Mouse (Mus musculus) liver, embryonic 15.5 days (tissue): Measurements from ENCODE around the gene Nudt14. TPM values are rescaled to one million over a fixed set of nuclear protein-coding genes. Genes with fewer than 3 reads are reported as not detected.
A peak's percentile ranks its signal among the peaks of the same experiment; 100 is the strongest.

Source experiments
- ATAC-seq: fragments of 200-750 bp; cut with Nextera tagmentation; 2 replicates; pipeline ENCODE4 v1.8.0; 2017; ENCODE audit warnings: moderate number of reproducible peaks, mild to moderate bottlenecking, moderate library complexity; ENCODE audit not compliant: insufficient read depth
- H3K27ac ChIP-seq: fragments of 300-500 bp; sonication (generic); replicated peaks from 2 replicates; pipeline ENCODE4 v1.5.1; 2015; ENCODE audit warnings: mild to moderate bottlenecking, inconsistent platforms
- H3K27me3 ChIP-seq: fragments of 300-500 bp; sonication (generic); 2 replicates; pipeline ENCODE4 v1.6.1; 2015; ENCODE audit warnings: mild to moderate bottlenecking, inconsistent platforms
- H3K36me3 ChIP-seq: fragments of 300-500 bp; sonication (generic); replicated peaks from 2 replicates; pipeline ENCODE4 v1.6.1; 2015; ENCODE audit warnings: moderate library complexity, mild to moderate bottlenecking, inconsistent platforms
- H3K4me1 ChIP-seq: fragments of 300-500 bp; sonication (generic); replicated peaks from 2 replicates; pipeline ENCODE4 v1.6.1; 2015; ENCODE audit warnings: inconsistent platforms
- H3K4me2 ChIP-seq: fragments of 300-500 bp; sonication (generic); 2 replicates; pipeline ENCODE4 v1.6.1; 2015; ENCODE audit warnings: moderate library complexity, mild to moderate bottlenecking, inconsistent platforms
- H3K4me3 ChIP-seq: fragments of 300-500 bp; sonication (generic); replicated peaks from 2 replicates; pipeline ENCODE4 v1.5.1; 2015; ENCODE audit warnings: mild to moderate bottlenecking, inconsistent platforms
- H3K9ac ChIP-seq: fragments of 300-500 bp; sonication (generic); 2 replicates; pipeline ENCODE4 v1.6.1; 2015; ENCODE audit warnings: moderate library complexity, mild to moderate bottlenecking, inconsistent platforms
- H3K9me3 ChIP-seq: fragments of 300-500 bp; sonication (generic); replicated peaks from 2 replicates; pipeline ENCODE4 v1.6.1; 2016; ENCODE audit warnings: inconsistent platforms
- WGBS: fragments of 180-500 bp; shearing (Covaris S2); methylation state at CpG from one replicate; pipeline ENCODE4 v1.1.7; 2015; ENCODE audit warnings: mixed read lengths; ENCODE audit not compliant: insufficient replicate concordance; 5-methylcytosine and 5-hydroxymethylcytosine counted together
- polyA plus RNA-seq: library from polyadenylated mRNA; unstranded; fragments of >200 nt; fragmentation: Nextera tagmentation; extraction: Ambion mirVana; gene quantifications from 2 replicates; pipeline ENCODE4 v1.2.1, GENCODE M21; 2015

Gene Nudt14
- 14.1 and 14.3 TPM in 2 replicates for polyA plus RNA-seq

- peak; percentile 88 for ATAC-seq
- H3K9me3 ChIP-seq, result no peaks in the 10 kb centered on the region
- peak within 1 kb of the TSS; percentile 66 for H3K9ac ChIP-seq
Measured at GRCm38 (mm10) chr12:112941776-112942713, at the start of gene Nudt14. Gene Nudt14, minus strand, starts transcription at chr12:112942124.

GRCm38 (mm10) chr12:112991444-112991843 is 49.5 kb upstream of the Nudt14 start:
- Histone ChIP-seq H3K4me2 (no peak overlapping the region), H3K27ac (no peak overlapping the region), H3K27me3 (no peaks in the 10 kb centered on the region), H3K4me3 (no peak overlapping the region), H3K36me3 (peaks cover 68% of the 10 kb centered on the region), H3K9me3 (no peaks in the 10 kb centered on the region), H3K9ac (no peak overlapping the region), H3K4me1 (peaks cover 21% of the 10 kb centered on the region)
- no peak for ATAC-seq
- WGBS, result 11% methylated on average over 2 of the region's 2 CpGs

More at GRCm38 (mm10) chr12:112941776-112942713, at the start of gene Nudt14:
- peaks cover 20% of the 10 kb centered on the region for H3K4me1 ChIP-seq
- peak within 1 kb of the TSS; percentile 83 for H3K4me3 ChIP-seq
- H3K27me3 ChIP-seq, result 0 out of 2 replicates have a peak, but pooled peaks cover 9% of the 10 kb centered on the region
- peak within 1 kb of the TSS; percentile 69 for H3K27ac ChIP-seq
- WGBS, result 1% methylated on average over 57 of the region's 58 CpGs
- H3K36me3 ChIP-seq, result no peaks in the 10 kb centered on the region
- H3K4me2 ChIP-seq, result peak within 1 kb of the TSS; percentile 78

DNA sequence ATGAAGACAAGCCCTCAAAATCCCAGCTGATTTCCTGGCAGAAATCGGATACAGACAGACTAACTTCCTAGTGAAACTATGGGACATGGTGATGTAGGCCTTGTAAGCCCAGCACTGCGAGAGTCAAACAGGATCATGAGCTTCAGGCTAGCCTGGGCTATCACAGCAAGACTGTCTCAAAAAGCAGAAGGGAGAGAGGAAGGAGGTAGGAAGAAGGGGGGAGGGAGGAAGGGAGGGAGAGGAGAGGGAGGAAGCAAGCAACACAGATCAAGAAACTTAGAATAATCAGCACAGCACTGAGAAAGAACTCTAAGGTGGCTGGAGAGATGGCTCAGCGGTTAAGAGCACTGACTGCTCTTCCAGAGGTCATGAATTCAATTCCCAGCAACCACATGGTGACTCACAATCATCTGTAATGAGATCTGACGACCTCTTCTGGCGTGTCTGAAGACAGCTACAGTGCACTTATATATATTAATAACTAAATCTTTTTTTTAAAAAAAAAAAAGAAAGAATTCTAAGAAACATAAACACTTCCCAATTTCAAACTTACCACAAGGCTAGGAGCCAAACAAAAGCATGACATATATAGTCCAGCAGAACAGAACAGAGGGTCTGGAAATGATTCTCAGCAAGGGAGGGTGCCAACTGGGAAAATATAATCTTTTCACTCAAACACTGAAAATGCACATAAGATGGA is 48.9 kb upstream of the Nudt14 start:
- no peaks in the 10 kb centered on the region for H3K27me3 ChIP-seq
- no peaks in the 10 kb centered on the region for H3K9me3 ChIP-seq
- no peak for ATAC-seq
- H3K4me2 ChIP-seq, result no peak overlapping the region
- no peak overlapping the region for H3K4me3 ChIP-seq
- no peak overlapping the region for H3K9ac ChIP-seq
- H3K36me3 ChIP-seq, result peaks cover 70% of the 10 kb centered on the region
- H3K27ac ChIP-seq, result no peak overlapping the region
- whole genome bisulfite sequencing, result 63% methylated on average over 5 of the region's 5 CpGs
- peaks cover 21% of the 10 kb centered on the region for H3K4me1 ChIP-seq

DNA sequence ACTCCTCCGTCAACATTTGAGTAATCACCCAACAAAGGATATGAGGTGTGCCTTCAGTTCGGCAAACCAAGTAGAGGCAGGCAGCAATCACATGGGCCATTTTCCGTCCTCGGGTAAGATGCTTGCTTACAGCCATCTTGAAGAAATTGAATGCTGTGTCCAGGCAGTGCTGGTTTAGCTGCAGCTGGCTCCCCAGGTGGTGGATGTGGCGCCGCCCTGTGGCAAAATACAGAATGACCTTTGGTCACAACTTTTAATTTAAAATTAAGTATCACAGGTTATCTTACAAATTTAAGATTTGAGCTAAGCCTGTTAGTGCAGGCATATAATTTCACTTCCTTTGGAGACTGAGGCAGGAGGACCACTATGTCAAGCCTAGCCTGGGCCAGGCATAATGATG is 46.0 kb upstream of the Nudt14 start:
- Histone ChIP-seq H3K27ac (no peak overlapping the region), H3K27me3 (no peaks in the 10 kb centered on the region), H3K4me1 (peaks cover 11% of the 10 kb centered on the region), H3K36me3 (peaks cover 84% of the 10 kb centered on the region), H3K9me3 (no peaks in the 10 kb centered on the region), H3K4me3 (no peak overlapping the region), H3K4me2 (no peak overlapping the region), H3K9ac (no peak overlapping the region)
- WGBS, result 72% methylated on average over 6 of the region's 6 CpGs
- no peak for ATAC-seq

DNA sequence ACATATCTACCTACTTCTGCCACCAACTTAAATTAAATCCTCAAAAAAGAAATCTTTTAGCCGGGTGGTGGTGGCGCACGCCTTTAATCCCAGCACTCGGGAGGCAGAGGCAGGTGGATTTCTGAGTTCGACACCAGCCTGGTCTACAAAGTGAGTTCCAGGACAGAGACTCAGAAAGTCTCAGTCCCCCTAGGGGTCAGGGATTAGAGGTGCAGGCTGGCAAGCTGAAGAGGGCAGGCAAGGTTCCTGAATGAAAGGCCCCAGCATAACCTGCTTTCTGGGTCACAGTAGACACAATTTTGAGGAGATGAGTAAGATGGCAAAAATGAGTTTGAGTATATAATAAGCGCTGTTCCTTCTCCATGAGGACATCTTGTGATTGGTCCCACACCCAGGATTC is 43.4 kb upstream of the Nudt14 start:
- 81% methylated on average over 6 of the region's 6 CpGs for WGBS
- no peak for ATAC-seq
- Histone ChIP-seq H3K36me3 (peaks cover 87% of the 10 kb centered on the region), H3K27me3 (no peaks in the 10 kb centered on the region), H3K9me3 (no peaks in the 10 kb centered on the region), H3K9ac (no peak overlapping the region), H3K4me3 (no peak overlapping the region), H3K4me2 (no peak overlapping the region), H3K27ac (no peak overlapping the region), H3K4me1 (peaks cover 4% of the 10 kb centered on the region; the same call in 1 of the 2 replicates)

- no peak overlapping the region for H3K4me3 ChIP-seq
- no peaks in the 10 kb centered on the region for H3K9me3 ChIP-seq
- WGBS, result 90% methylated on average over 2 of the region's 2 CpGs
- no peak overlapping the region for H3K4me2 ChIP-seq
- peaks cover 94% of the 10 kb centered on the region for H3K36me3 ChIP-seq
- peaks cover 7% of the 10 kb centered on the region for H3K4me1 ChIP-seq
- ATAC-seq, result no peak
- H3K27me3 ChIP-seq, result no peaks in the 10 kb centered on the region
- H3K27ac ChIP-seq, result no peak overlapping the region
- H3K9ac ChIP-seq, result no peak overlapping the region
Measured at GRCm38 (mm10) chr12:112982031-112982430, 40.1 kb upstream of the Nudt14 start.

DNA sequence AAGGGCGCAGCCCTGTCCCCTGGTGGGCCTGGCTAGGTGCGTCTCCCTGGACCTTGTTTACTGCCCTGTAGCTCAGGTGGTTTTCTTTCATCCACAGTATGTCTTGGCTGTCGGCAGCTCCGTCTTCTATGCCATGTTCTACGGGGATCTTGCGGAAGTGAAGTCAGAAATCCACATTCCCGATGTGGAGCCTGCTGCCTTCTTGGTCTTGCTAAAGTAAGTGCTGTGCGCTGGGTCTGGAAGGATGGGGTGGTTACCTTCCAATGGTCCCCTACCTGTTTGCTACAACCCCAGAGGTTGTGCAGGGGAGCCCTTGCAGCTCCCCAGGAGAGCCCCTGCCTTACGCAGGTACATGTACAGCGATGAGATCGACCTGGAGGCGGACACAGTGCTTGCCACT is 35.2 kb upstream of the Nudt14 start:
- H3K9ac ChIP-seq, result peak overlapping the region; percentile 69
- H3K27ac ChIP-seq, result peak overlapping the region; percentile 73
- peak overlapping the region; percentile 74 for H3K4me3 ChIP-seq
- ATAC-seq, result no peak
- H3K9me3 ChIP-seq, result no peaks in the 10 kb centered on the region
- H3K4me2 ChIP-seq, result peak overlapping the region; percentile 90
- WGBS, result 61% methylated on average over 12 of the region's 12 CpGs
- H3K27me3 ChIP-seq, result no peaks in the 10 kb centered on the region
- H3K36me3 ChIP-seq, result peaks cover 75% of the 10 kb centered on the region
- H3K4me1 ChIP-seq, result peaks cover 21% of the 10 kb centered on the region

GRCm38 (mm10) chr12:112976371-112977073 is 34.6 kb upstream of the Nudt14 start, which contains the start of gene Btbd6:
Gene Btbd6, plus strand, starts transcription at chr12:112976482.
- ATAC-seq, result peak; percentile 91
- H3K36me3 ChIP-seq, result peaks cover 75% of the 10 kb centered on the region
- H3K9me3 ChIP-seq, result no peaks in the 10 kb centered on the region
- WGBS, result under 1% methylated on average over 72 of the region's 80 CpGs
- H3K4me3 ChIP-seq, result peak within 1 kb of the TSS; percentile 74
- H3K4me1 ChIP-seq, result peaks cover 21% of the 10 kb centered on the region
- peak within 1 kb of the TSS; percentile 69 for H3K9ac ChIP-seq
- H3K4me2 ChIP-seq, result peak within 1 kb of the TSS; percentile 90
- H3K27me3 ChIP-seq, result no peaks in the 10 kb centered on the region
- peak within 1 kb of the TSS; percentile 73 for H3K27ac ChIP-seq

DNA sequence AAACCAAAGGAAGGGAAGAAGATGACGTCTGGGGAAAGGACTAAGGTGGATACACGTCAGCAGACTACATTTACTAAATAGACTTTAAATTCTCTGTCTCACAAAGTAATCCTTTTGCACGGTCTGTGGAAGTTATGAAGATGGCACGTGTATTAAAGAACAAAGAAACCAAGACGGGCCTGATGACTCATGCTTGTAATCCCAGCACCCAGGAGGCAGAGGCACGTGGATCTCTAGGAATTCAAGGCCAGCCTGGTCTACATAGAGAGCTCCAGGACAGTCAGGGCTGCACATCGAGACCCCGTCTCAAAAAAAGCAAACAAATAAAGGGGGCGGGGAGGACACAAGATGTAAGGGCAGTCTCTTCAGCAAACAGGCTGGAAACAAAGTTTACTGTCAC is 32.8 kb upstream of the Nudt14 start:
- WGBS, result 72% methylated on average over 9 of the region's 9 CpGs
- H3K27ac ChIP-seq, result no peak overlapping the region
- no peak overlapping the region for H3K4me3 ChIP-seq
- ATAC-seq, result no peak
- peaks cover 75% of the 10 kb centered on the region for H3K36me3 ChIP-seq
- H3K9ac ChIP-seq, result no peak overlapping the region
- H3K4me1 ChIP-seq, result peaks cover 21% of the 10 kb centered on the region
- no peaks in the 10 kb centered on the region for H3K27me3 ChIP-seq
- H3K9me3 ChIP-seq, result no peaks in the 10 kb centered on the region
- H3K4me2 ChIP-seq, result no peak overlapping the region

DNA sequence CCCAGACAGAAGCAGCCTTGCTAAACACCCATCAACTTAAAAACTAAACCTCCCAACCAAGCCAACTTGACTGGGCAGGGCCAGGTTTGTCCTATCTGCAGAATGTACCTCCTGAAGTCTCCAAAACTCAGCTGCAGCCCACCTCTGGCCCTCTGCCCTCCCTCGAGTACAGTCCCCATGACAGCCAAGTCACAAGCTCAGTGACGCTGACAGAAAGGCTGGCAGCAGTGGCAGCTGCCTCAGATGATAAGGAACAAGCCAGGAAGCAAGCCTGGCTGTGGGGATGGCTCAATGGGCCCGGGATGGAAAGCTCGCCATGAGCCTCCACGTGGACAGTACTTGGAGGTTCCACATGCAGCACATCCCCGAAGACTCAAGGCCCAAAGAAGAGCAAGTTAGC is 27.7 kb upstream of the Nudt14 start:
- 50% methylated on average over 6 of the region's 6 CpGs for WGBS
- Histone ChIP-seq H3K4me3 (no peak overlapping the region), H3K4me1 (no peaks in the 10 kb centered on the region), H3K27me3 (no peaks in the 10 kb centered on the region), H3K9me3 (no peaks in the 10 kb centered on the region), H3K4me2 (no peak overlapping the region), H3K9ac (no peak overlapping the region), H3K27ac (no peak overlapping the region), H3K36me3 (peaks cover 99% of the 10 kb centered on the region)
- ATAC-seq, result no peak
